Mouse (Mus musculus) gastrocnemius, adult 2 months (tissue): Measurements from ENCODE around the gene Scube1. TPM values are rescaled to one million over a fixed set of nuclear protein-coding genes. Genes with fewer than 3 reads are reported as not detected.
A peak's percentile ranks its signal among the peaks of the same experiment; 100 is the strongest.

ENCODE experiments used
- DNase-seq: peaks from one replicate; pipeline ENCODE4 v3.0.0; 2022
- H3K27ac ChIP-seq: fragments of 200-600 bp; 2 replicates; pipeline ENCODE4 v1.8.1; 2022; ENCODE audit warnings: mild to moderate bottlenecking
- H3K4me3 ChIP-seq: fragments of 200-600 bp; 2 replicates; pipeline ENCODE4 v1.8.1; 2022; ENCODE audit warnings: mild to moderate bottlenecking, moderate library complexity
- CTCF ChIP-seq: fragments of 200-600 bp; IDR thresholded peaks from 2 replicates; pipeline ENCODE4 v1.8.1; 2022; ENCODE audit warnings: antibody characterized with exemption, mild to moderate bottlenecking, moderate library complexity
- intact Hi-C: fragments of 180-260 bp; cut with DNase I; formaldehyde crosslinking; loops from one replicate; pipeline ENCODE4 v1.15.1; 2025
- total RNA-seq, 2 experiments: library from RNA; stranded (reverse); gene quantifications; 2 replicates each; pipeline ENCODE4 v1.2.3; 2021

The Scube1 gene
- total RNA-seq, 2 experiments from 2014 or later: 0.18 to 0.45 TPM

- no peak overlapping the region for H3K27ac ChIP-seq
- H3K4me3 ChIP-seq: no peak overlapping the region
- no peak for DNase-seq
- TF ChIP-seq CTCF: no peak
- intact Hi-C loops: no loop called here
Measured at GRCm38 (mm10) chr15:83635251-83635650, 89.6 kb downstream of the Scube1 start.

GRCm38 (mm10) chr15:83634076-83634475, 90.7 kb downstream of the Scube1 start:
- TF ChIP-seq CTCF: peak; percentile 57
- no peak for DNase-seq
- Histone ChIP-seq H3K27ac (no peak overlapping the region), H3K4me3 (no peak overlapping the region)
- intact Hi-C loops: no loop called here

- no peak for TF ChIP-seq CTCF
- no peak overlapping the region for H3K4me3 ChIP-seq
- no peak for DNase-seq
- H3K27ac ChIP-seq: no peak overlapping the region
- intact Hi-C loops: no loop called here
Measured at GRCm38 (mm10) chr15:83631071-83631470, 93.8 kb downstream of the Scube1 start.

GRCm38 (mm10) chr15:83629716-83630115, 95.1 kb downstream of the Scube1 start:
- Histone ChIP-seq H3K4me3 (no peak overlapping the region), H3K27ac (no peak overlapping the region)
- DNase-seq: no peak
- TF ChIP-seq CTCF: peak; percentile 20; the same call in 1 of the 2 replicates
- intact Hi-C loops: no loop called here

GRCm38 (mm10) chr15:83626142-83626645, 98.6 kb downstream of the Scube1 start:
- intact Hi-C loops: no loop called here
- Histone ChIP-seq H3K4me3 (no peak overlapping the region), H3K27ac (no peak overlapping the region)
- no peak for DNase-seq
- no peak for TF ChIP-seq CTCF

- H3K27ac ChIP-seq: no peak overlapping the region
- no peak for TF ChIP-seq CTCF
- DNase-seq: no peak
- H3K4me3 ChIP-seq: no peak overlapping the region
- intact Hi-C loops: no loop called here
Measured at GRCm38 (mm10) chr15:83615245-83615644, 109.6 kb downstream of the Scube1 start.

GRCm38 (mm10) chr15:83607115-83607802, 117.6 kb downstream of the Scube1 start:
- intact Hi-C loops: loop anchor here (10.0 kb wide), 1 partner anchor 802 kb away; no protein-coding TSS in a partner anchor
- peak; percentile 86 for TF ChIP-seq CTCF
- Histone ChIP-seq H3K4me3 (peak overlapping the region; percentile 25; the same call in 1 of the 2 replicates), H3K27ac (no peak overlapping the region)
- DNase-seq: peak; percentile 84

- no peak for DNase-seq
- no peak overlapping the region for H3K27ac ChIP-seq
- intact Hi-C loops: loop anchor here (10.0 kb wide), 1 partner anchor 802 kb away; no protein-coding TSS in a partner anchor
- H3K4me3 ChIP-seq: no peak overlapping the region
- no peak for TF ChIP-seq CTCF
Measured at GRCm38 (mm10) chr15:83606700-83607099, 118.1 kb downstream of the Scube1 start.

- Histone ChIP-seq H3K27ac (no peak overlapping the region), H3K4me3 (no peak overlapping the region)
- no peak for DNase-seq
- intact Hi-C loops: loop anchor here (10.0 kb wide), 1 partner anchor 801 kb away; no protein-coding TSS in a partner anchor
- no peak for TF ChIP-seq CTCF
Measured at GRCm38 (mm10) chr15:83606216-83606615, 118.6 kb downstream of the Scube1 start.

GRCm38 (mm10) chr15:83603426-83603825, 121.4 kb downstream of the Scube1 start:
- Histone ChIP-seq H3K27ac (peak overlapping the region; percentile 35; the same call in 1 of the 2 replicates), H3K4me3 (no peak overlapping the region)
- DNase-seq: no peak
- intact Hi-C loops: loop anchor here (10.0 kb wide), 1 partner anchor 799 kb away; no protein-coding TSS in a partner anchor
- no peak for TF ChIP-seq CTCF

GRCm38 (mm10) chr15:83603046-83603396, 121.8 kb downstream of the Scube1 start:
- DNase-seq: no peak
- no peak for TF ChIP-seq CTCF
- Histone ChIP-seq H3K27ac (peak overlapping the region; percentile 69), H3K4me3 (no peak overlapping the region)
- intact Hi-C loops: loop anchor here (10.0 kb wide), 1 partner anchor 798 kb away; no protein-coding TSS in a partner anchor

GRCm38 (mm10) chr15:83602372-83603045, 122.3 kb downstream of the Scube1 start:
- H3K27ac ChIP-seq: peak overlapping the region; percentile 69
- TF ChIP-seq CTCF: no peak
- intact Hi-C loops: loop anchor here (10.0 kb wide), 1 partner anchor 798 kb away; no protein-coding TSS in a partner anchor
- peak; percentile 33 for DNase-seq
- H3K4me3 ChIP-seq: no peak overlapping the region

GRCm38 (mm10) chr15:83601185-83601584, 123.6 kb downstream of the Scube1 start:
- intact Hi-C loops: loop anchor here (10.0 kb wide), 1 partner anchor 796 kb away; no protein-coding TSS in a partner anchor
- TF ChIP-seq CTCF: no peak
- no peak for DNase-seq

More at GRCm38 (mm10) chr15:83601185-83601584, 123.6 kb downstream of the Scube1 start:
- H3K4me3 ChIP-seq: no peak overlapping the region
- H3K27ac ChIP-seq: no peak overlapping the region
